Mouse (Mus musculus) neutrophil, adult 83 days (primary cell): Measurements from ENCODE around the gene Inpp5b. TPM values are rescaled to one million over a fixed set of nuclear protein-coding genes. Genes with fewer than 3 reads are reported as not detected.

Experiments used
- total RNA-seq, 2 experiments: library from RNA; stranded (reverse); gene quantifications; one replicate each; pipeline ENCODE4 v1.2.4; 2023

Inpp5b gene
- total RNA-seq: 10 to 100 TPM; 52.4 to 63.8 TPM

GRCm38 (mm10) chr4:124741376-124742343 lies at the start of gene Inpp5b:
Inpp5b (plus strand) TSS chr4:124741850.

DNA sequence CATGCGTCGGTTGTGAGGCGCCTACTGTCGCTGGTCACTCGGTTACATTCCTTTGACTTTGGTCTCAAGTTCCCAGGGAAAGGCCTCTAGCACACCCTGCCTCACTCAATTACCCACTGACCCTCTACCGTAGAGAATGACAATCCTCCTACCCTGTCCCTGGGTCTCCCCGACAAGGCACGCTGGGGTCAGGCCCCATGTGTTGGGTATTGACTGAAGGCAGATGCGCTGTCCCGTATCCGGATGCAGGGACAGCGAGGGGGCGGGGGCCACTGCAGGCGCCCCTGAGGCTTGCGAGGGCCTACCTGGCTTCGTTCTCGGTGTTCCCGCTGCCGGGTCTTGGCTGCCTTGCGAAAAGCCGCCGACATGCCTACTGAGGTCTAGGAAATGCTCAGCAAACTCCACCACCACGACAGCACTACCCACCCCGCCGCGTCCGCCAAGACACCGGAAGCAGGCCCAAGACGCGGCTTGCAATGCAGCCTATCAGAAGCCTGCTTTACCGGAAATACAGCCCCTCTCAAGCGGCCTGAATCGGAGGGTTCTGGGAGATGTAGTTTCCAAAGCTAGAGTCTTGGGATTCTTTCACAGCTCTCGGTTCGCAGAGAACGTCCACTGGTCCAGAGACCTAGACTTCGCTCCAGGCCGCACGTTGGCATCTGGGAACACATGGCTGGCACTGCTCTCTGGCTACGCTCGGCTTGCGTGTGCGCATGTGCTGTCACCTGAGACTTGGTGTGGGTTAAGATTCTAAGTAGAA lies 48.3 kb upstream of the Inpp5b start, which contains the start of gene Utp11:
Gene Utp11, minus strand, starts transcription at position 466 of the 760 bp plus-strand sequence.

GRCm38 (mm10) chr4:124700248-124700971 lies 41.2 kb upstream of the Inpp5b start, which contains the start of gene Fhl3:
Fhl3 (plus strand) TSS chr4:124700701.

GRCm38 (mm10) chr4:124714545-124715481 lies 26.8 kb upstream of the Inpp5b start, which contains the start of gene Sf3a3:
Sf3a3 (plus strand) TSS chr4:124714776.

DNA sequence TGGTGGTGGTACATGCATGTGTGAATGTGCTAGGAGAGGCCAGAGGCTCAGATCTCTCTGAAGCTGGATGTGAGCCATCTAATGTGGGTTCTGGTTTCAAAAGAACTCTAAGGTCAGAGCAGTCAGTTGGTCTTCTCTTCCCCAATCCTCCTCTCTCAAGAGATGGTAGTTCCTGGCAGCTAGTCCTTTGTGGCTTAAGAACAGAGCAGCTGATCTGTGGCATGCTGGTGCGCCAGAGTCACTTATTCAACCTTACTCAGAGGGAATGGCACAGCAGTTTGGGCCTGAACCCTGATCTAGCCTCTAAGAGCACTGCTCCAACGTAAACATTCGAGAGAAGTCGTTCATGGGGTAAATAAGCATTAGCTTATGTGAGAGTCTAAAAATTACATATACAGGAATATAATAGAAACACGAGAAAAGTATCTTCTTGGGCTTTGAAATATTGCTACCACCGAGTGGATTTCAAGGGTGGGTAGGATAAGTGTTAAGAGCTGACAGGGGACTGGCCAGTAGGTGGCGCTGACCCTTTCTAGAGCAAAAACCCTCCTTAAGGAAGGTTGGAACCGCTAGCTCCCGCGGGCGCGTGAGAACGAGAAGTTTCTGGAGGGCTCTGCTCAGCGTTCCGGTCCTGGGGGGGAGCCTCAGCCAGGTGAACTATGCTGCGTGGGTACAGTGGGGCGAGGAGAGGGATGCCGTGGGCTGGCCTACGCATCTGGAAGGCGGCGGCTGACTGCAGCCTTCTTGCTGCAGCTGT lies 60.1 kb downstream of the Inpp5b start, which contains the start of gene Mtf1:
Gene Mtf1, plus strand, starts transcription at position 553 of the 757 bp plus-strand sequence.

DNA sequence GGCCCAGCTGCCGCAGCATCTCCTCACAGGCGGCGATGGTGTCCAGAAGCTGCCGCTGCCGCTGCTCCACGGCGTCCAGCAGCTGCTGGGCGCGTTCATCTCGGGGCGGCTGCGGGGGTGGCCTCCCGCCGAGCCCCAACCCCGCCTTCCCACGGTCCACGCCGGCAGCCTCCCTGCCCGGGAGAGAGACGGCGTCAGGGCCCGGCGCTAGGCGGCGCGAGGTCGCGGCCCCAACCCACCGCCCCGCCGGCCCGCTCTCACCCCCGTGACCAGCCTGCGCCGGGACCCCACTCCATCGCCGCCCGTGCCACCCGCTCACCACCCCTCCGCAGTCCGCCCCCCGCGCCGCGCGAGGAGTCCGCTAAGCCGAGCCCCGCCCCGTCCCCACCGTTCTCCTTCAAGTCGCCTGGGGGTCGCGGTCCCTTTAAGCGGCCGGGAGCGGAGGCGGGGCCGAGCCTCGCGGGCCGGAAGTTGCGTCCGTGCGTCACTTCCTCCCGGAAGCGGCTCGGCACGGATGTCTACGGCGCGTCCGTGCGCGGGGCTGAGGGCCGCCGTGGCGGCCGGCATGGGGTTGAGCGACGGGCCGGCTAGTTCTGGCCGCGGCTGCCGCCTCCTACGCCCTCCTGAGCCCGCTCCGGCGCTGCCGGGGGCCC lies 108.7 kb downstream of the Inpp5b start, which contains the start of gene Yrdc:
Gene Yrdc, plus strand, starts transcription at position 419 of the 653 bp plus-strand sequence.

Other genes starting within 250 kb of the Inpp5b start
- gene 3100002H09Rik, start 131.0 kb upstream of the Inpp5b start, total RNA-seq: not detected
- gene Pou3f1, start 85.0 kb upstream of the Inpp5b start, total RNA-seq: not detected
- gene Utp11, start 48.2 kb upstream of the Inpp5b start, total RNA-seq: 10 to 100 TPM; 12.2 to 13.3 TPM
- 10 to 100 TPM; 26.8 to 31.2 TPM for gene Fhl3, start 41.1 kb upstream of the Inpp5b start, total RNA-seq
- 10 to 100 TPM; 30.3 to 30.9 TPM for gene Sf3a3, start 27.1 kb upstream of the Inpp5b start, total RNA-seq
- gene Mtf1, start 60.3 kb downstream of the Inpp5b start, total RNA-seq: 10 to 100 TPM; 45.3 to 53.3 TPM
- gene Yrdc, start 108.8 kb downstream of the Inpp5b start, total RNA-seq: 10 to 100 TPM; 37.5 to 40.6 TPM
- gene 1110065P20Rik, start 109.3 kb downstream of the Inpp5b start, total RNA-seq: 10 to 100 TPM in 1 of 2 experiments, 1 to 10 TPM in 1; 8.4 to 12.8 TPM
- not detected for gene Maneal, start 120.3 kb downstream of the Inpp5b start, total RNA-seq
- gene Epha10, start 139.0 kb downstream of the Inpp5b start, total RNA-seq: under 1 TPM in 1 of 2 experiments, not detected in 1; 0.09 TPM
- 1 to 10 TPM; 7.6 to 8.3 TPM for gene 9930104L06Rik, start 195.2 kb downstream of the Inpp5b start, total RNA-seq
- gene Cdca8, start 197.5 kb downstream of the Inpp5b start, total RNA-seq: 10 to 100 TPM; 70.3 to 91.2 TPM
- gene Rspo1, start 244.6 kb downstream of the Inpp5b start, total RNA-seq: 1 to 10 TPM; 1.9 to 3.3 TPM